Mouse (Mus musculus): ENCODE measurements around the gene Trim65. TPM values are rescaled to one million over a fixed set of nuclear protein-coding genes. Genes with fewer than 3 reads are reported as not detected.

The Trim65 gene
- total and polyA plus RNA-seq, 2 experiments from 2014 or later: 2.3 to 7.6 TPM

DNA sequence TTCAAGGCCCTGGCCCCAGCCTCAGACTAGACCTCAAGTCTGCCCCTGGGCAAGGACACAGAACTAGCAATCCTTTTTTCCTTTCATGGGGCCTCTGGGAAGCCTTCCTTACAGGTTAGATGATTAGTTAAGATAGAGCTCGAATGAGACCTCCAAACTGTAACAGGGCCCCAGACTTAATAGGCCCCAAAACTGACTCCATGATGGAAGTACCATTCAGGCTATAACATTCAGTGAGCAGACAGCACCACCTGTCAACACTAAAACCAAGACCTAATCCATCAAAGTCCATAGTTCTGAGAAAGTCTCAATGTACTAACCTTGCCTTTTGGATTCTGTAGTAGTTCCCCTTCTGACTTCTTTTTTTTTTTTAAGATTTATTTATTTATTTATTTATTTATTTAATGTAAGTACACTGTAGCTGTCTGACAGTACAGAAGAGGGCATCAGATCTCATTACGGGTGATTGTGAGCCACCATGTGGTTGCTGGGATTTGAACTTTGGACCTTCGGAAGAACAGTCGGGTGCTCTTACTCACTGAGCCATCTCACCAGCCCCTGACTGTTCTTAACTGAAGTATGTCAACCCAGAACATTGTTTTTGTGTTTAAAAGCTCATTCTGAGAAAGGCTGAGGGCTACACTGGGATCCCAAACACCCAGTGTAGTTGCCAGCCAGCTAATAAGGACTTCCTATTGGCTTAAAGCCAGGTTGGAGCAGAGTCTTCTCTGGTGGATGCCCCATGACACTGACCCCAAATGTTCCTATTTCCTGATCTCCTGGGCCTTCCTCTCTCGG, 39.3 kb upstream of the Trim65 start:
- no peak overlapping the region for H3K9ac ChIP-seq (replicated peaks; ENCODE audit: low read length, poor library complexity, severe bottlenecking)
- no peak for TF ChIP-seq CTCF (IDR thresholded peaks at IDR 0.05)
- peaks cover 3% of the 10 kb centered on the region; the same call in 1 of the 2 replicates for H3K4me1 ChIP-seq (ENCODE audit: insufficient read depth, low read length)
- ATAC-seq (ENCODE audit: low FRiP score): no peak
- no peak overlapping the region for H3K27ac ChIP-seq (ENCODE audit: low read depth, low read length)
- H3K4me3 ChIP-seq (ENCODE audit: low read depth, low read length): no peak overlapping the region
- DNase-seq (ENCODE audit: low spot score): no peak
- no peaks in the 10 kb centered on the region for H3K9me3 ChIP-seq (ENCODE audit: low read length)
- peaks cover 40% of the 10 kb centered on the region for H3K36me3 ChIP-seq (ENCODE audit: insufficient read depth, low read length)
- 87% methylated on average over 5 of the region's 5 CpGs for WGBS
- H3K4me2 ChIP-seq (ENCODE audit: low read depth, low read length, poor library complexity, severe bottlenecking): no peak overlapping the region
- H3K27me3 ChIP-seq (ENCODE audit: insufficient read depth, low read length): no peaks in the 10 kb centered on the region

- Histone ChIP-seq H3K4me3 (ENCODE audit: low read depth, low read length) (no peak overlapping the region), H3K9ac (replicated peaks; ENCODE audit: low read length, poor library complexity, severe bottlenecking) (no peak overlapping the region), H3K27ac (ENCODE audit: low read depth, low read length) (no peak overlapping the region), H3K9me3 (ENCODE audit: low read length) (no peaks in the 10 kb centered on the region), H3K36me3 (ENCODE audit: insufficient read depth, low read length) (peaks cover 31% of the 10 kb centered on the region), H3K4me1 (ENCODE audit: insufficient read depth, low read length) (peaks cover 3% of the 10 kb centered on the region; the same call in 1 of the 2 replicates), H3K27me3 (ENCODE audit: insufficient read depth, low read length) (no peaks in the 10 kb centered on the region), H3K4me2 (ENCODE audit: low read depth, low read length, poor library complexity, severe bottlenecking) (no peak overlapping the region)
- DNase-seq (ENCODE audit: low spot score) (no peak), ATAC-seq (ENCODE audit: low FRiP score) (no peak)
- 92% methylated on average over 3 of the region's 3 CpGs for WGBS
- no peak for TF ChIP-seq CTCF (IDR thresholded peaks at IDR 0.05)
Observed at GRCm38 (mm10) chr11:116169214-116169613, 38.3 kb upstream of the Trim65 start.

GRCm38 (mm10) chr11:116167884-116168439, 37.0 kb upstream of the Trim65 start, which contains the start of gene Fbf1:
Fbf1 (minus strand) TSS chr11:116168166.
- ATAC-seq (ENCODE audit: low FRiP score) (peak; percentile 95), DNase-seq (ENCODE audit: low spot score) (peak; percentile 99)
- Histone ChIP-seq H3K9me3 (ENCODE audit: low read length) (no peaks in the 10 kb centered on the region), H3K4me1 (ENCODE audit: insufficient read depth, low read length) (peaks cover 3% of the 10 kb centered on the region; the same call in 1 of the 2 replicates), H3K9ac (replicated peaks; ENCODE audit: low read length, poor library complexity, severe bottlenecking) (peak within 1 kb of the TSS; percentile 57), H3K4me2 (ENCODE audit: low read depth, low read length, poor library complexity, severe bottlenecking) (peak within 1 kb of the TSS; percentile 72), H3K36me3 (ENCODE audit: insufficient read depth, low read length) (peaks cover 24% of the 10 kb centered on the region), H3K27me3 (ENCODE audit: insufficient read depth, low read length) (no peaks in the 10 kb centered on the region), H3K4me3 (ENCODE audit: low read depth, low read length) (peak within 1 kb of the TSS; percentile 44), H3K27ac (ENCODE audit: low read depth, low read length) (peak within 1 kb of the TSS; percentile 84)
- under 1% methylated on average over 40 of the region's 40 CpGs for WGBS
- peak; percentile 17; the same call in 1 of the 2 replicates for TF ChIP-seq CTCF (IDR thresholded peaks at IDR 0.05)

DNA sequence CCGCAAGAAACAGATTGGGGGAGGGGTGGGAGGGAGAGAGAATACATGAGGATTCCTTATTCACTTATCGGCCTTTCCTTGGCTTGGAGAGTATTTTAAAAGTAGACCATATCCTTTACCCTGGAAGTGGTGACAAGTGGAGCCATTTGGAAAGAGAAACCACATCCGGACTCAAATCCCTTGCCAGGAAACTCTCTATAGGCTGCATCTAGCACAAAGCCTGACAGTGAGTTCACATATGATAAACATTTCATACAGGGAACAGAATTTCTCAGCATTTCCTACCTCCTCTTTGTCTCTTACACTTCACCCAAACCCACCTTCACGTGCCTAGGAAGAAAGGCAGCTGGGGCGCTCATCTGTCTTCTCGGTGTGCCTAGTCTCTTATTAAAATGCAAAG, 36.3 kb upstream of the Trim65 start:
- DNase-seq (ENCODE audit: low spot score): no peak
- ATAC-seq (ENCODE audit: low FRiP score): no peak

DNA sequence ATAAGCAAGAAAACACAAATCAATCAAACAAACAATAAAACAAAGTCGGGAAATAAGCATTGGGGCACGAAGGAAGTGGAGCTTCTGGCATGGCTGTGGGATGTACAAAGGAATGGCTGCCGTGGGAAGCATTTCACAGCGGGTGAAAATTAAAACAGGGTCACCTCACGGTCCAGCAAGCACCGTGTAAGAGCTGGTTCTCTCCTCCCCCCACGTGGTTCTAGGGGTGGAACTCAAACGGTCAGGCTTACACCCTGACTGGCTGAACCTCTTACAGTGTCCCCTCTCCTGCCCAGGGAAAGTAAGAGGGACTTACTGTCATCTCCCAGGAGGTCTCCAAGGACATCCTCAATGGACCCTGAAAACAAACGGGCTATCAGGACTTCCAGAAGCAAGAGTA, 32.1 kb upstream of the Trim65 start:
- ATAC-seq (ENCODE audit: low FRiP score) (no peak), DNase-seq (ENCODE audit: low spot score) (no peak)
- Histone ChIP-seq H3K9me3 (ENCODE audit: low read length) (no peaks in the 10 kb centered on the region), H3K27me3 (ENCODE audit: insufficient read depth, low read length) (no peaks in the 10 kb centered on the region), H3K9ac (replicated peaks; ENCODE audit: low read length, poor library complexity, severe bottlenecking) (no peak overlapping the region), H3K4me1 (ENCODE audit: insufficient read depth, low read length) (peaks cover 3% of the 10 kb centered on the region; the same call in 1 of the 2 replicates), H3K4me3 (ENCODE audit: low read depth, low read length) (no peak overlapping the region), H3K36me3 (ENCODE audit: insufficient read depth, low read length) (peaks cover 26% of the 10 kb centered on the region), H3K27ac (ENCODE audit: low read depth, low read length) (no peak overlapping the region), H3K4me2 (ENCODE audit: low read depth, low read length, poor library complexity, severe bottlenecking) (no peak overlapping the region)
- no peak for TF ChIP-seq CTCF (IDR thresholded peaks at IDR 0.05)
- WGBS: 29% methylated on average over 9 of the region's 9 CpGs

More for the DNA sequence above, 36.3 kb upstream of the Trim65 start:
- no peaks in the 10 kb centered on the region for H3K27me3 ChIP-seq (ENCODE audit: insufficient read depth, low read length)
- WGBS: 5% methylated on average over 6 of the region's 6 CpGs
- H3K4me1 ChIP-seq (ENCODE audit: insufficient read depth, low read length): peaks cover 3% of the 10 kb centered on the region; the same call in 1 of the 2 replicates
- peak overlapping the region; percentile 44 for H3K4me3 ChIP-seq (ENCODE audit: low read depth, low read length)
- TF ChIP-seq CTCF (IDR thresholded peaks at IDR 0.05): no peak
- peaks cover 18% of the 10 kb centered on the region for H3K36me3 ChIP-seq (ENCODE audit: insufficient read depth, low read length)
- no peaks in the 10 kb centered on the region for H3K9me3 ChIP-seq (ENCODE audit: low read length)
- H3K4me2 ChIP-seq (ENCODE audit: low read depth, low read length, poor library complexity, severe bottlenecking): peak overlapping the region; percentile 72
- H3K9ac ChIP-seq (replicated peaks; ENCODE audit: low read length, poor library complexity, severe bottlenecking): peak overlapping the region; percentile 57
- peak overlapping the region; percentile 84 for H3K27ac ChIP-seq (ENCODE audit: low read depth, low read length)

DNA sequence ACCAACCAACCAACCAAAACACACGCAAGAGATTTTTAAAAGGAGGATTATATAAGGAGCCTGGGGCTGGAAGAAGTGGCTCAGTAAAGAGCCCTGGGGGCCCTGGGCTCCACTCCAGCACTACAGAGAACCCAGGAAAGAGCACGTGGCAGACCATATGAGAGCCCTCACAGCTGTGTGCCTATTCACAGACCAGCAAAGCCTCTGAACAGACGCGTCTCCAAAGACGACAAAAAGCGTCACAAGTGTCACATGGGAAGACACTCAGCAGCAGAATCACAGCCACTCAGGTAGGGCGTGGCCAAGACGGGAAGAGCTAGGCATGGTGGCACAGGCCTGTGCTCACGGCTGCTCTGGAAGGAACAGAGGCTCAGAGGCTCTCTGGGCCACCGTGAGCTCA, 31.2 kb upstream of the Trim65 start:
- peaks cover 3% of the 10 kb centered on the region; the same call in 1 of the 2 replicates for H3K4me1 ChIP-seq (ENCODE audit: insufficient read depth, low read length)
- H3K36me3 ChIP-seq (ENCODE audit: insufficient read depth, low read length): peaks cover 31% of the 10 kb centered on the region
- WGBS: 66% methylated on average over 10 of the region's 10 CpGs
- ATAC-seq (ENCODE audit: low FRiP score) (no peak), DNase-seq (ENCODE audit: low spot score) (no peak)
- H3K9ac ChIP-seq (replicated peaks; ENCODE audit: low read length, poor library complexity, severe bottlenecking): no peak overlapping the region
- no peak for TF ChIP-seq CTCF (IDR thresholded peaks at IDR 0.05)
- H3K27ac ChIP-seq (ENCODE audit: low read depth, low read length): no peak overlapping the region
- no peaks in the 10 kb centered on the region for H3K9me3 ChIP-seq (ENCODE audit: low read length)
- H3K27me3 ChIP-seq (ENCODE audit: insufficient read depth, low read length): no peaks in the 10 kb centered on the region
- no peak overlapping the region for H3K4me3 ChIP-seq (ENCODE audit: low read depth, low read length)
- no peak overlapping the region for H3K4me2 ChIP-seq (ENCODE audit: low read depth, low read length, poor library complexity, severe bottlenecking)

Data from midbrain, postnatal 0 days (tissue).